In genomic region chr13:85430040-85430439, GRCm38 (mm10) we compare ENCODE assay signal across 12 mouse cellular contexts.
DNase-seq lines count a peak whose midpoint lies in the region; ATAC-seq and TF ChIP-seq lines count a peak whose summit lies in the region.
"Had no signal": no experiment of that assay in that cellular context is flagged by ENCODE, and none has a peak within 500 bp of the region (broad histone marks: within the 10 kb centered on the region; RNA-seq: fewer than 3 reads in every experiment).

No protein-coding gene starts in this region.

- no peak for TF ChIP-seq RAD21 in CH12.LX (IDR thresholded peaks at IDR 0.05; ENCODE audit: low read depth, low read length)

- in situ Hi-C loops in CH12.LX (cut with MboI; ENCODE audit: low pct_ligation_motif_present, low pct_unique_long_range_greater_than_20kb, low sequenced_read_pairs), result loop anchor here (10.0 kb wide), 1 partner anchor 65 kb away; no protein-coding TSS in a partner anchor

- no peak overlapping the region for H3K4me3 ChIP-seq in lung, adult 2 months (replicated peaks; ENCODE audit: extremely low read depth, low read depth, low read length)
- H3K4me3 ChIP-seq in CH12.LX (replicated peaks in 1 of 3; ENCODE audit: low read depth in 2 of 3, low read length in 2 of 3, poor library complexity in 1 of 3), result no peak overlapping the region
- no peak overlapping the region for H3K4me3 ChIP-seq in kidney, embryonic 15.5 days (replicated peaks)
- H3K4me3 ChIP-seq: intestine, embryonic 15.5 days; lung, embryonic 15.5 days had no signal

- no peak for TF ChIP-seq POLR2A in lung, adult 2 months (IDR thresholded peaks at IDR 0.05; ENCODE audit: borderline replicate concordance, extremely low read depth, low read depth, low read length)
- TF ChIP-seq POLR2A in CH12.LX (IDR thresholded peaks at IDR 0.05; ENCODE audit: low read depth, low read length), result no peak

- 49% methylated on average over 3 of the region's 3 CpGs for WGBS in lung, adult 2 months
- 69% methylated on average over 3 of the region's 3 CpGs for WGBS in kidney, embryonic 15.5 days

- dilution Hi-C loops in CH12.LX (cut with MboI; ENCODE audit: extremely low pct_ligation_motif_present, extremely low pct_unique_long_range_greater_than_20kb, low sequenced_read_pairs), result no loop called here

- H3K9ac ChIP-seq in CH12.LX (ENCODE audit: insufficient read depth, low read depth), result no peak overlapping the region
- H3K9ac ChIP-seq in kidney, embryonic 15.5 days, result no peak overlapping the region
- H3K9ac ChIP-seq: intestine, embryonic 15.5 days; lung, embryonic 15.5 days had no signal

- H3K4me2 ChIP-seq in CH12.LX (ENCODE audit: insufficient read depth, low read depth, poor library complexity, severe bottlenecking), result peak overlapping the region; percentile 62; the same call in 1 of the 2 replicates
- no peak overlapping the region for H3K4me2 ChIP-seq in kidney, embryonic 15.5 days
- H3K4me2 ChIP-seq: intestine, embryonic 15.5 days; lung, embryonic 15.5 days had no signal

- H3K36me3 ChIP-seq in CH12.LX (replicated peaks in 1 of 2; ENCODE audit: control insufficient read depth in 1 of 2, insufficient read depth in 1 of 2, low read length in 1 of 2), result no peaks in the 10 kb centered on the region
- no peaks in the 10 kb centered on the region for H3K36me3 ChIP-seq in kidney, embryonic 15.5 days
- H3K36me3 ChIP-seq: intestine, embryonic 15.5 days; lung, embryonic 15.5 days had no signal

- H3K27ac ChIP-seq in CH12.LX (ENCODE audit: insufficient read depth, low read depth), result no peak overlapping the region
- H3K27ac ChIP-seq in kidney, embryonic 15.5 days, result no peak overlapping the region
- H3K27ac ChIP-seq: intestine, embryonic 15.5 days; lung, embryonic 15.5 days had no signal

- TF ChIP-seq EP300 in CH12.LX (IDR thresholded peaks at IDR 0.05; ENCODE audit: low read length), result peak; percentile 79

- H3K79me2 ChIP-seq in CH12.LX (replicated peaks; ENCODE audit: control insufficient read depth, extremely low read depth, insufficient read depth, poor library complexity, severe bottlenecking), result no peaks in the 10 kb centered on the region

- peak; percentile 24 for DNase-seq in lung, postnatal 36 days
- DNase-seq in lung, adult 2 months, result no peak
- DNase-seq in CH12.LX (ENCODE audit: extremely low read depth), result peak; percentile 52
- peak; percentile 71 for DNase-seq in fibroblast of lung, adult 2 months (ENCODE audit: low read depth)
- DNase-seq in natural killer cell, adult 2 months (ENCODE audit: low spot score in 2 of 2), result peak; percentile 76 to 85
- no peak for DNase-seq in layer of hippocampus, postnatal 10 days (ENCODE audit: low spot score in 2 of 2)
- no peak for DNase-seq in adrenal gland, adult 2 months
- DNase-seq: cerebellum, postnatal 36 days; layer of hippocampus, postnatal 36 days had no signal

- no peaks in the 10 kb centered on the region for H3K27me3 ChIP-seq in CH12.LX (replicated peaks)
- no peaks in the 10 kb centered on the region for H3K27me3 ChIP-seq in kidney, embryonic 15.5 days
- H3K27me3 ChIP-seq: intestine, embryonic 15.5 days; lung, embryonic 15.5 days had no signal

- no peak for TF ChIP-seq CTCF in lung, adult 2 months (IDR thresholded peaks at IDR 0.05; ENCODE audit: insufficient read depth, low read length)
- TF ChIP-seq CTCF in CH12.LX (conservative IDR thresholded peaks at IDR 0.05 in 1 of 2, IDR thresholded peaks at IDR 0.05 in 1 of 2; ENCODE audit: low read depth in 2 of 2, low read length in 2 of 2), result no peak

- H3K9me3 ChIP-seq in CH12.LX (replicated peaks; ENCODE audit: low read length), result no peaks in the 10 kb centered on the region
- no peaks in the 10 kb centered on the region for H3K9me3 ChIP-seq in kidney, embryonic 15.5 days (replicated peaks)
- H3K9me3 ChIP-seq: intestine, embryonic 15.5 days; lung, embryonic 15.5 days had no signal

- no peak for ATAC-seq in kidney, embryonic 15.5 days (replicated peaks; ENCODE audit: low FRiP score)
- ATAC-seq: intestine, embryonic 15.5 days had no signal

- no peaks in the 10 kb centered on the region for H3K4me1 ChIP-seq in lung, adult 2 months (ENCODE audit: control insufficient read depth, insufficient read depth, low read length)
- H3K4me1 ChIP-seq in CH12.LX (ENCODE audit: control insufficient read depth in 1 of 2, insufficient read depth in 2 of 2), result peaks cover 0 to 7% of the 10 kb centered on the region in 2 experiments; a peak in 1 of 4 replicates
- H3K4me1 ChIP-seq in kidney, embryonic 15.5 days, result no peaks in the 10 kb centered on the region
- H3K4me1 ChIP-seq: intestine, embryonic 15.5 days; lung, embryonic 15.5 days had no signal

TF ChIP-seq in CH12.LX, 34 proteins besides CTCF, POLR2A, EP300 and RAD21:
- TF ChIP-seq MXI1 (IDR thresholded peaks at IDR 0.05; ENCODE audit: low read depth, low read length) (no peak), IRF4 (IDR thresholded peaks at IDR 0.05; ENCODE audit: low read depth, low read length) (peak; percentile 52; the same call in 1 of the 2 replicates), ETS1 (conservative IDR thresholded peaks at IDR 0.05; ENCODE audit: low read depth, low read length) (peak; percentile 48; the same call in 1 of the 2 replicates), SIN3A (IDR thresholded peaks at IDR 0.05; ENCODE audit: low read length) (no peak), USF2 (conservative IDR thresholded peaks at IDR 0.05; ENCODE audit: low read depth, low read length) (peak; percentile 49; the same call in 1 of the 2 replicates), JUND (conservative IDR thresholded peaks at IDR 0.05; ENCODE audit: low read depth, low read length) (peak; percentile 75), MAX (IDR thresholded peaks at IDR 0.05; ENCODE audit: low read length) (no peak), TBP (conservative IDR thresholded peaks at IDR 0.05; ENCODE audit: low read depth, low read length) (no peak), JUN (IDR thresholded peaks at IDR 0.05; ENCODE audit: insufficient read depth, low read depth, low read length) (peak; percentile 70), KAT2A (IDR thresholded peaks at IDR 0.05; ENCODE audit: insufficient replicate concordance, low read length) (no peak), BHLHE40 (IDR thresholded peaks at IDR 0.05; ENCODE audit: low read depth, low read length) (peak; percentile 57; the same call in 1 of the 2 replicates), USF1 (IDR thresholded peaks at IDR 0.05; ENCODE audit: low read depth, low read length) (peak; percentile 16; the same call in 1 of the 2 replicates)
TF ChIP-seq in CH12.LX: peak in this region for 7.

Comparison
In these comparisons a context has a peak if more than half of its experiments do, and no peak if none do; other contexts are left out.
1. DNase-seq: peak in lung, postnatal 36 days (single experiment), CH12.LX (single experiment), fibroblast of lung, adult 2 months (single experiment) and natural killer cell, adult 2 months (2 of 2); none in lung, adult 2 months (single experiment), layer of hippocampus, postnatal 10 days (0 of 2) and adrenal gland, adult 2 months (single experiment).